Mouse (Mus musculus) midbrain, postnatal 0 days (tissue): Measurements from ENCODE around the gene Olfr798. TPM values are rescaled to one million over a fixed set of nuclear protein-coding genes. Genes with fewer than 3 reads are reported as not detected.

Experiments
- ATAC-seq: fragments of 200-750 bp; cut with Nextera tagmentation; 2 replicates; pipeline ENCODE4 v1.8.0; 2017; ENCODE audit warnings: moderate number of reproducible peaks, mild to moderate bottlenecking, moderate TSS enrichment, moderate library complexity; ENCODE audit not compliant: low FRiP score
- DNase-seq: peaks from one replicate; pipeline ENCODE4 v3.0.0-alpha.2; 2015; ENCODE audit warnings: low spot score
- H3K27ac ChIP-seq: fragments of 300-500 bp; sonication (generic); 2 replicates; pipeline ENCODE4 v1.5.1; 2014; ENCODE audit warnings: low read depth, mild to moderate bottlenecking, low read length, mixed read lengths
- H3K27me3 ChIP-seq: fragments of 300-500 bp; sonication (generic); 2 replicates; pipeline ENCODE4 v1.6.1; 2014; ENCODE audit warnings: low read length, control low read depth, mixed read lengths; ENCODE audit not compliant: insufficient read depth
- H3K36me3 ChIP-seq: fragments of 300-500 bp; sonication (generic); 2 replicates; pipeline ENCODE4 v1.6.1; 2014; ENCODE audit warnings: low read length, control low read depth, mixed read lengths; ENCODE audit not compliant: insufficient read depth
- H3K4me1 ChIP-seq: fragments of 300-500 bp; sonication (generic); 2 replicates; pipeline ENCODE4 v1.6.1; 2014; ENCODE audit warnings: mild to moderate bottlenecking, control low read depth, antibody characterized with exemption, low read length, mixed read lengths; ENCODE audit not compliant: insufficient read depth
- H3K4me2 ChIP-seq: fragments of 300-500 bp; sonication (generic); 2 replicates; pipeline ENCODE4 v1.6.1; 2014; ENCODE audit warnings: low read depth, mild to moderate bottlenecking, low read length, mixed read lengths; ENCODE audit not compliant: poor library complexity, severe bottlenecking
- H3K4me3 ChIP-seq: fragments of 300-500 bp; sonication (generic); 2 replicates; pipeline ENCODE4 v1.5.1; 2014; ENCODE audit warnings: low read depth, mild to moderate bottlenecking, low read length, moderate library complexity
- H3K9ac ChIP-seq: fragments of 300-500 bp; sonication (generic); replicated peaks from 2 replicates; pipeline ENCODE4 v1.6.1; 2014; ENCODE audit warnings: mild to moderate bottlenecking, low read length, moderate library complexity, mixed read lengths; ENCODE audit not compliant: poor library complexity, severe bottlenecking
- H3K9me3 ChIP-seq: fragments of 300-500 bp; sonication (generic); 2 replicates; pipeline ENCODE4 v1.6.1; 2016; ENCODE audit warnings: low read length, control low read depth
- CTCF ChIP-seq: IDR thresholded peaks from 2 replicates; pipeline ENCODE4 v1.5.1; 2016; ENCODE audit warnings: antibody characterized with exemption, mild to moderate bottlenecking
- WGBS: fragments of 180-500 bp; shearing (Covaris S2); extraction: QIAGEN DNeasy Blood & Tissue Kit; methylation state at CpG from one replicate; pipeline ENCODE4 v1.1.7; 2014; 5-methylcytosine and 5-hydroxymethylcytosine counted together
- polyA plus RNA-seq: library from polyadenylated mRNA; unstranded; fragments of >200 nt; fragmentation: Nextera tagmentation; extraction: Ambion mirVana; gene quantifications from 2 replicates; pipeline ENCODE4 v1.2.1, GENCODE M21; 2015
- total RNA-seq: library from RNA; depleted of rRNA; stranded (reverse); fragments of >200 nt; gene quantifications from 2 replicates; pipeline ENCODE4 v1.2.3, GENCODE M21; 2014; rRNA removed

Gene Olfr798
- total RNA-seq (not detected in 2 replicates), polyA plus RNA-seq (not detected in 2 replicates)

DNA sequence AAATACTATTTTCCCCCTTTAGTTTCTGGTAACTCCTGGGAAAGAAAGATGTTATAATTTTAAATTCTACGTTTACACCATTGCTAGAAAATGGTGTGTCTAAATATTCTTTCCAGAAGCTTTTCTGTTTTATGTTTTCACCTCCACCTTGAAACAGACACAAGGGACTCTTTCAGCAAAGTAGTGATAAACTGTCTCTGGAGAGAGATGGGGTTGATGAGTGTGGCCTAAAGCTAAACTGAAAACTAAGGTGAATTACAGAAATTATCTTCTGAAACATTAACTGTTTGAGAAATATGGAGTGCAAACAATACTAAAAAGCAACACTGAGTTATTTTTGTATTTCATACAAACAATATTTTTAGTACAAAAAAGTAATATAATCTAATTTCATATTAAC is at the start of gene Olfr798:
Gene Olfr798 (minus strand): TSS at position 101 of the 400 bp plus-strand sequence.
- no peak within 1 kb of the TSS for H3K4me2 ChIP-seq
- H3K27me3 ChIP-seq, result no peaks in the 10 kb centered on the region
- DNase-seq, result no peak
- H3K9me3 ChIP-seq, result no peaks in the 10 kb centered on the region
- H3K36me3 ChIP-seq, result no peaks in the 10 kb centered on the region
- 88% methylated on average over 1 of the region's 1 CpGs for WGBS
- TF ChIP-seq CTCF, result no peak
- no peak within 1 kb of the TSS for H3K27ac ChIP-seq
- no peak for ATAC-seq
- H3K4me1 ChIP-seq, result no peaks in the 10 kb centered on the region
- H3K4me3 ChIP-seq, result no peak within 1 kb of the TSS
- H3K9ac ChIP-seq, result no peak within 1 kb of the TSS

DNA sequence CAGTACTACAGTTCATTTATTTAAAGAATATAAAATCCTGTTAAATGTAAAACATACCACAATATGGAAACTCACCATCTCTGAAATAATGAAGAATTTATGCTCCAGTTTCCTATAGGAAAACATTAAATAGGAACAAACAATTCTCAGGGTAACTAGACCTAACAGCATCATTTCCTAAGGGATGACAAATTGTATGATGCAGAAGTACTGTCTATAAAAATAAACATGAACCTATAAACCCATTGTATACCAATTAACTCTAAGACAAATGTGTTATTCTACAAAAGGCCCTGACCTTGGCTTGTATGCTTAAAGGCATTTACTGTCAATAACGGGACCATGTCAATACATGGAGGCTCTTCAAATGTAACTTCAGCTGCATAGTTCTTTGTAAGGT is 46.0 kb upstream of the Olfr798 start, which contains the start of gene Olfr801:
Gene Olfr801 (minus strand): TSS at position 101 of the 400 bp plus-strand sequence.
- H3K36me3 ChIP-seq, result no peaks in the 10 kb centered on the region
- ATAC-seq (no peak), DNase-seq (no peak)
- no peaks in the 10 kb centered on the region for H3K27me3 ChIP-seq
- no peaks in the 10 kb centered on the region for H3K4me1 ChIP-seq
- H3K27ac ChIP-seq, result no peak within 1 kb of the TSS
- H3K9me3 ChIP-seq, result no peaks in the 10 kb centered on the region
- H3K4me3 ChIP-seq, result no peak within 1 kb of the TSS
- 83% methylated on average over 1 of the region's 1 CpGs for WGBS
- H3K4me2 ChIP-seq, result no peak within 1 kb of the TSS
- no peak within 1 kb of the TSS for H3K9ac ChIP-seq
- no peak for TF ChIP-seq CTCF

DNA sequence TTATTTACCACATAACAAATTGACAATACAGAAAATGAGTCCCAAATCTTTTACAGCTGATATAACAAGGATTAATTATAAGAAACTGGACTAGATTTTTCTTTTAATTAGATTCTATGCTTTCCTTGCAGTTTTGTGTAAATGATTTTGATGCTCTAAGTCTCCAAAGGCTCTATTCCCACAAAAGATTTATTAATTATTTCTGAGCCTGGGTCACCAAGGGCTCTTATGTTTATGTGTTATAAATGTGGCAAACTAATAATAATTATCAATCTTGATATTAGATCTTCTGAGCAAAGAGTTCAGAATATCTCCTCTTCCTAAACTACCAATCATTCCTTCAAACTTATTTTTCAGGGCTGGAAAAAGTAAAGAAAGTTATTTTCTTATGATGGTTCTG is 29.7 kb upstream of the Olfr798 start, which contains the start of gene Olfr800:
Gene Olfr800 (plus strand): TSS at position 301 of the 400 bp plus-strand sequence.
- Histone ChIP-seq H3K4me1 (no peaks in the 10 kb centered on the region), H3K36me3 (no peaks in the 10 kb centered on the region), H3K4me2 (no peak within 1 kb of the TSS), H3K9ac (no peak within 1 kb of the TSS), H3K27me3 (no peaks in the 10 kb centered on the region), H3K27ac (no peak within 1 kb of the TSS), H3K9me3 (no peaks in the 10 kb centered on the region), H3K4me3 (no peak within 1 kb of the TSS)
- no peak for ATAC-seq
- DNase-seq, result no peak
- no peak for TF ChIP-seq CTCF

DNA sequence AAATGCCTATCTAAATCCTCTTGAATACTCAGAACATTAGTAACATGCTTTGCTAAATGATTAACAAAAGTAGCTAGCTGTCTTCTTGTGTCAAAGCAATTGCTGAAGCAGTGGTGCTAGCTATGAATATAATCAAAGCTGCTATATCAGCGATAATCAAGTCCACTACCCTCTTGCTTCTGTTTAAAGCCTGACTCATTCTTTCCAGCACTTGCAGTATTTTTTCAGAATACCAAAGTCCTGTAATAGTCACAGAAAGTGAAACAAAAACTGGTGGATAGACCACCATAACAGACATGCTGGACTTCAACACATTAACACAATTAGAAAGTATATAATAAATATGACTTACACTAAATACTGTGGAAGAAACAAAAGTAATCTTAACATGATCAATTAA is 24.0 kb upstream of the Olfr798 start:
- H3K36me3 ChIP-seq, result no peaks in the 10 kb centered on the region
- H3K27me3 ChIP-seq, result no peaks in the 10 kb centered on the region
- WGBS, result 92% methylated on average over 1 of the region's 1 CpGs
- H3K9ac ChIP-seq, result no peak overlapping the region
- no peak overlapping the region for H3K27ac ChIP-seq
- TF ChIP-seq CTCF, result no peak
- DNase-seq (no peak), ATAC-seq (no peak)
- H3K4me1 ChIP-seq, result no peaks in the 10 kb centered on the region
- no peak overlapping the region for H3K4me2 ChIP-seq
- no peaks in the 10 kb centered on the region for H3K9me3 ChIP-seq
- H3K4me3 ChIP-seq, result no peak overlapping the region

GRCm38 (mm10) chr10:129637184-129637583 is 9.4 kb upstream of the Olfr798 start, which contains the start of gene Olfr799:
TSS of gene Olfr799 (plus strand) at chr10:129637484.
- H3K4me1 ChIP-seq, result no peaks in the 10 kb centered on the region
- no peak within 1 kb of the TSS for H3K27ac ChIP-seq
- H3K36me3 ChIP-seq, result no peaks in the 10 kb centered on the region
- DNase-seq (no peak), ATAC-seq (no peak)
- no peaks in the 10 kb centered on the region for H3K9me3 ChIP-seq
- WGBS, result 27% methylated on average over 1 of the region's 1 CpGs
- no peak within 1 kb of the TSS for H3K9ac ChIP-seq
- no peaks in the 10 kb centered on the region for H3K27me3 ChIP-seq
- no peak for TF ChIP-seq CTCF
- no peak within 1 kb of the TSS for H3K4me2 ChIP-seq
- no peak within 1 kb of the TSS for H3K4me3 ChIP-seq

- Histone ChIP-seq H3K4me1 (no peaks in the 10 kb centered on the region), H3K4me3 (no peak overlapping the region), H3K4me2 (no peak overlapping the region), H3K9ac (no peak overlapping the region), H3K27me3 (no peaks in the 10 kb centered on the region), H3K9me3 (no peaks in the 10 kb centered on the region), H3K27ac (no peak overlapping the region), H3K36me3 (no peaks in the 10 kb centered on the region)
- no peak for ATAC-seq
- no peak for TF ChIP-seq CTCF
- DNase-seq, result peak; percentile 62
Measured at GRCm38 (mm10) chr10:129623251-129623650, 4.5 kb downstream of the Olfr798 start.
